Mouse (Mus musculus): Measurements from ENCODE around the gene Scmh1. TPM values are rescaled to one million over a fixed set of nuclear protein-coding genes. Genes with fewer than 3 reads are reported as not detected.

Scmh1 gene
- total and polyA plus RNA-seq, 2 experiments from 2014 or later: 57.3 to 66.8 TPM

DNA sequence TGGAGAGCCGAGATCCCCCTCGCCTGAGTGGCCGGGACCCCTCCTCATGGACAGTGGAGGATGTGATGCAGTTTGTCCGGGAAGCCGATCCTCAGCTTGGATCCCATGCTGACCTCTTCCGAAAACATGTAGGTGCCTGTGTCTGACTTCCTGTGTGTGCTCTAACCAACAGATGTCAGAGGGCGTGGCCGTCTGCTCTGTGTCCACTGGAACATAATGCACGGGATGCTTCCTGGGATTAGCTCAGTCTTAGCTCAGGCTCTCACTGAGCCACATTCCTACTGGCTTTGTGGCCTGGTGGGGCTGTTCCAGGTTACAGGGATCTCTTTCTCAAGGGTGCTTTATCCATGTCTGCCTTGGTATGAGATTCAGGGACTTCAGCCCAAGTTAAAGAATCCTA lies 123.1 kb downstream of the Scmh1 start:
- Histone ChIP-seq H3K9me3 (ENCODE audit: low read length) (no peaks in the 10 kb centered on the region), H3K4me3 (ENCODE audit: low read depth, low read length) (no peak overlapping the region), H3K27ac (ENCODE audit: low read depth, low read length) (no peak overlapping the region), H3K4me2 (ENCODE audit: low read depth, low read length, poor library complexity, severe bottlenecking) (no peak overlapping the region), H3K4me1 (ENCODE audit: insufficient read depth, low read length) (no peaks in the 10 kb centered on the region), H3K9ac (replicated peaks; ENCODE audit: low read length, poor library complexity, severe bottlenecking) (no peak overlapping the region), H3K36me3 (ENCODE audit: insufficient read depth, low read length) (peaks cover 67% of the 10 kb centered on the region), H3K27me3 (ENCODE audit: insufficient read depth, low read length) (no peaks in the 10 kb centered on the region)
- no peak for TF ChIP-seq CTCF (IDR thresholded peaks at IDR 0.05)
- 78% methylated on average over 9 of the region's 9 CpGs for WGBS
- no peak for DNase-seq (ENCODE audit: low spot score)
- ATAC-seq (ENCODE audit: low FRiP score): no peak

DNA sequence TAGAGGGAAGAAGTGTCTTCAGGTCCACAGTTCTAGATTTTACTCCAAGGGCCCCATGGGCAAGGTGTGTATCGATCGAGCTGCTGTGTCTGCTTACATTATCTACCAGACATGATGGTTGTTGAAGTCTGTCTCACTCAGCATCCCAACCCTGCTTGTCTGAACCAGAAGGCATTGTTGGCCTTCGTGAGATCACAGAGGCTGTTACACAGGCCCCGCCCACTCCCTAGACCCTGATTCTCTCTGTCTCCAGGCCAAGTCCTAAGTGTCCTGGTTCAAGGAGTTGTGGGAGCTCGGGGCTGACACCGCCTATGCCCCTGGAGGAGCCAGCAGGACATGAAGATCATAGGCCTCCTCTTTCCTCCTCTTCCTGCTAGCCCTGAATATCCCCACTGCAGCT lies 126.9 kb downstream of the Scmh1 start, which contains the start of gene Slfnl1:
Slfnl1 (plus strand) TSS at position 246 of the 400 bp plus-strand sequence.
- Histone ChIP-seq H3K9ac (replicated peaks; ENCODE audit: low read length, poor library complexity, severe bottlenecking) (no peak within 1 kb of the TSS), H3K4me2 (ENCODE audit: low read depth, low read length, poor library complexity, severe bottlenecking) (no peak within 1 kb of the TSS), H3K4me1 (ENCODE audit: insufficient read depth, low read length) (no peaks in the 10 kb centered on the region), H3K36me3 (ENCODE audit: insufficient read depth, low read length) (peaks cover 54% of the 10 kb centered on the region), H3K27me3 (ENCODE audit: insufficient read depth, low read length) (no peaks in the 10 kb centered on the region), H3K4me3 (ENCODE audit: low read depth, low read length) (no peak within 1 kb of the TSS), H3K27ac (ENCODE audit: low read depth, low read length) (no peak within 1 kb of the TSS), H3K9me3 (ENCODE audit: low read length) (no peaks in the 10 kb centered on the region)
- DNase-seq (ENCODE audit: low spot score): no peak
- no peak for ATAC-seq (ENCODE audit: low FRiP score)
- TF ChIP-seq CTCF (IDR thresholded peaks at IDR 0.05): no peak
- 92% methylated on average over 6 of the region's 6 CpGs for whole genome bisulfite sequencing

DNA sequence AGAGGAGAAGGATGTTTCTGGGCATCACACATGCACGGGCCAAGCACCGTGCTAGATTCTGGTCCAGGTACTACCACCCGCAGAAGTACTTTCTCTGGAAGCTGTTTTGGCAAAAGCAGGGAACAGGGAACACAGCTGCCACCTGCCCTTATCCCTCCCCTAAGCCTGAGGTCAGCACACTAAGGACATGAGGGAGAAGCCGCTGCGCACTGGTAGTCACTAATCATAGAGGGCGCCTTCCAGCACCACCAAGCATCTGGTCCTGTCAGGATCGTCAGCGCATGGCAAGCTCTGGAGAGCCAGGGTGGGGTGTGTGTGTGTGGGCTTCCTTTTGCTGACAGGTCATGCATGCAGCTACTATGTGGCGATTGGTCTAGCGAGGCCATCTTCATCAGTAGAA lies 133.6 kb downstream of the Scmh1 start:
- no peak for ATAC-seq (ENCODE audit: low FRiP score)
- no peak for DNase-seq (ENCODE audit: low spot score)

DNA sequence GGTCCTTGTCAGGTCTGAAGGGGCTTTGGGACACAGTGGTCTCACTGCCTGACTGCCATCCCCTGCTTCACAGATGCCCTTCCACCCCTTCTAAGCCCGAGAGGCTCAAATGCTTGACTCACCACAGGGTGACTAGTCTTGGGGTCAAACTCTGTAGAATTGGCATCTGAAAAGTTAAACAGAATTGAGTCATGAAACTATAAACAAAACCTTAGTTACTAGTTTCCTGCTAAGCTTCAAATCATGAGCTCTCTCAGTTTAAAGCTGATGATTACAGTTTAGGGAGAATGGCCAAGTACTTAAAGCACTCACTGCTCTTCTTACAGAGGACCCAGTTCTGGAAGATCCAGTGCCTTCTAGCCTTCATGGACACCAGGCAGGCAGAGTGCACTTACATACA lies 139.8 kb downstream of the Scmh1 start:
- no peak for TF ChIP-seq CTCF (IDR thresholded peaks at IDR 0.05)
- H3K9me3 ChIP-seq (ENCODE audit: low read length): no peaks in the 10 kb centered on the region
- H3K36me3 ChIP-seq (ENCODE audit: insufficient read depth, low read length): peaks cover 64% of the 10 kb centered on the region
- DNase-seq (ENCODE audit: low spot score) (no peak), ATAC-seq (ENCODE audit: low FRiP score) (no peak)
- no peak overlapping the region for H3K4me3 ChIP-seq (ENCODE audit: low read depth, low read length)
- no peaks in the 10 kb centered on the region for H3K4me1 ChIP-seq (ENCODE audit: insufficient read depth, low read length)
- H3K27ac ChIP-seq (ENCODE audit: low read depth, low read length): no peak overlapping the region
- no peak overlapping the region for H3K4me2 ChIP-seq (ENCODE audit: low read depth, low read length, poor library complexity, severe bottlenecking)
- no peaks in the 10 kb centered on the region for H3K27me3 ChIP-seq (ENCODE audit: insufficient read depth, low read length)
- H3K9ac ChIP-seq (replicated peaks; ENCODE audit: low read length, poor library complexity, severe bottlenecking): no peak overlapping the region
- WGBS: 79% methylated on average over 1 of the region's 1 CpGs

More for the DNA sequence above, 133.6 kb downstream of the Scmh1 start:
- TF ChIP-seq CTCF (IDR thresholded peaks at IDR 0.05): no peak
- Histone ChIP-seq H3K36me3 (ENCODE audit: insufficient read depth, low read length) (peaks cover 57% of the 10 kb centered on the region), H3K4me1 (ENCODE audit: insufficient read depth, low read length) (no peaks in the 10 kb centered on the region), H3K9me3 (ENCODE audit: low read length) (no peaks in the 10 kb centered on the region), H3K4me3 (ENCODE audit: low read depth, low read length) (no peak overlapping the region), H3K27ac (ENCODE audit: low read depth, low read length) (no peak overlapping the region), H3K9ac (replicated peaks; ENCODE audit: low read length, poor library complexity, severe bottlenecking) (no peak overlapping the region), H3K4me2 (ENCODE audit: low read depth, low read length, poor library complexity, severe bottlenecking) (no peak overlapping the region), H3K27me3 (ENCODE audit: insufficient read depth, low read length) (no peaks in the 10 kb centered on the region)
- WGBS: 96% methylated on average over 10 of the region's 10 CpGs

DNA sequence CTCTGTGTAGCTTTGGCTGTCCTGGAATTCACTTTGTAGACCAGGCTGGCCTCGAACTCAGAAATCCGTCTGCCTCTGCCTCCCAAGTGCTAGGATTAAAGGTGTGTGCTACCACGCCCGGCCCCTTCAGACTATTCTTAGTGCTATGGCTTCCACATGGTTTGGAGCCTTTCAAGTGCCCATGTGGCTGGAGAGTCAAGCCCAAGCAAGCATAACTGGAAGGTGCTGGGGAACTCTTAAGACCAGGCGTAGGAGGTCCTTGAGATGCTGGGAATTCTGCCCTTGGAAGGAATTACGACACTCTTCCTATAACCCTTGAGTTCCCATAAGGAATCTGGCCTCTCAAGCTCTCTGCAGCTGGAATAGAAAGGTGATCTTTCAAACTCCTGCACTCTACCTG lies 151.5 kb downstream of the Scmh1 start:
- TF ChIP-seq CTCF (IDR thresholded peaks at IDR 0.05): no peak
- Histone ChIP-seq H3K27ac (ENCODE audit: low read depth, low read length) (no peak overlapping the region), H3K4me1 (ENCODE audit: insufficient read depth, low read length) (no peaks in the 10 kb centered on the region), H3K4me2 (ENCODE audit: low read depth, low read length, poor library complexity, severe bottlenecking) (no peak overlapping the region), H3K27me3 (ENCODE audit: insufficient read depth, low read length) (no peaks in the 10 kb centered on the region), H3K36me3 (ENCODE audit: insufficient read depth, low read length) (peaks cover 62% of the 10 kb centered on the region), H3K9me3 (ENCODE audit: low read length) (no peaks in the 10 kb centered on the region), H3K9ac (replicated peaks; ENCODE audit: low read length, poor library complexity, severe bottlenecking) (no peak overlapping the region), H3K4me3 (ENCODE audit: low read depth, low read length) (no peak overlapping the region)
- 97% methylated on average over 6 of the region's 6 CpGs for WGBS
- ATAC-seq (ENCODE audit: low FRiP score) (no peak), DNase-seq (ENCODE audit: low spot score) (no peak)

DNA sequence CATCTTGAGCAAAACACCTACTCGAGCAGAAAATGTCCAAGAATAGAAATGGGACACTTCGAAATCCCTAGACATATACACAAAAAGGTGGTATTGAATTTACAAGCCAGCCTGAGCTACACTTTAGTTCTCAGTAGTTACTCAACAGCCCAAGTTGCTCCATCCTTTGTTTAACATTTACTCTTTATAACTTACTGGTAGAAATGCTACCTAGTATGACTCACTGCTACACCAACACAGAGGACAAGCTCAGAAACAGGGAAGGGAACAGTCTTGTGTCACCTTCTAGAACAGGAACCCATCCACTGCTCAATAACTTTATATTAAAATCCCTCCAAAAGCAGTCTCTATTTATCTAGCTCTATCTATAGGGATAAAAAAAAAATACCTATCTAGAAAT lies 160.6 kb downstream of the Scmh1 start:
- Histone ChIP-seq H3K4me2 (ENCODE audit: low read depth, low read length, poor library complexity, severe bottlenecking) (no peak overlapping the region), H3K27me3 (ENCODE audit: insufficient read depth, low read length) (no peaks in the 10 kb centered on the region), H3K36me3 (ENCODE audit: insufficient read depth, low read length) (peaks cover 15% of the 10 kb centered on the region; the same call in 1 of the 2 replicates), H3K27ac (ENCODE audit: low read depth, low read length) (no peak overlapping the region), H3K9ac (replicated peaks; ENCODE audit: low read length, poor library complexity, severe bottlenecking) (no peak overlapping the region), H3K9me3 (ENCODE audit: low read length) (no peaks in the 10 kb centered on the region), H3K4me1 (ENCODE audit: insufficient read depth, low read length) (peaks cover 8% of the 10 kb centered on the region; the same call in 1 of the 2 replicates), H3K4me3 (ENCODE audit: low read depth, low read length) (no peak overlapping the region)
- WGBS: 88% methylated on average over 2 of the region's 2 CpGs
- no peak for TF ChIP-seq CTCF (IDR thresholded peaks at IDR 0.05)
- ATAC-seq (ENCODE audit: low FRiP score) (no peak), DNase-seq (ENCODE audit: low spot score) (no peak)

Measured in midbrain, postnatal 0 days (tissue).